Mouse (Mus musculus) CH12.LX (cell line): Measurements from ENCODE around the gene Sae1. TPM values are rescaled to one million over a fixed set of nuclear protein-coding genes. Genes with fewer than 3 reads are reported as not detected.

Experiments
- DNase-seq: peaks from one replicate; pipeline ENCODE4 v3.0.0-alpha.2; 2013; ENCODE audit errors: extremely low read depth
- H3K27ac ChIP-seq: 2 replicates; pipeline ENCODE4 v1.5.1; 2012; ENCODE audit warnings: low read depth, mild to moderate bottlenecking, control low read depth, moderate library complexity; ENCODE audit not compliant: insufficient read depth
- H3K27me3 ChIP-seq: replicated peaks from 2 replicates; pipeline ENCODE3; 2012; ENCODE audit warnings: inconsistent platforms
- H3K36me3 ChIP-seq, 2 experiments: replicated peaks in 1 of 2; 2 replicates each; pipeline versions ENCODE3 to v1.6.1; 2012; ENCODE audit warnings: inconsistent platforms in 1 of 2, low read length in 1 of 2, mild to moderate bottlenecking in 1 of 2, mixed read lengths in 1 of 2, moderate library complexity in 1 of 2; ENCODE audit not compliant: control insufficient read depth in 1 of 2, insufficient read depth in 1 of 2
- H3K4me1 ChIP-seq, 2 experiments: 2 replicates each; pipeline ENCODE4 v1.6.1; 2012; ENCODE audit warnings: inconsistent platforms in 1 of 2, moderate library complexity in 1 of 2; ENCODE audit not compliant: insufficient read depth in 2 of 2, control insufficient read depth in 1 of 2
- H3K4me2 ChIP-seq: 2 replicates; pipeline ENCODE4 v1.6.1; 2012; ENCODE audit warnings: low read depth, mild to moderate bottlenecking, control low read depth; ENCODE audit not compliant: poor library complexity, insufficient read depth, severe bottlenecking
- H3K4me3 ChIP-seq, 3 experiments: fragments of 150-350 bp in 1 of 3; sonication (generic) in 1 of 3; replicated peaks in 1 of 3; 2 replicates each; pipeline versions ENCODE3 to v1.5.1; 2011 to 2012; ENCODE audit warnings: low read depth in 2 of 3, low read length in 2 of 3, mild to moderate bottlenecking in 2 of 3, moderate library complexity in 2 of 3, control low read depth in 1 of 3, improper control_type of control experiment in 1 of 3, inconsistent platforms in 1 of 3, mixed read lengths in 1 of 3; ENCODE audit not compliant: poor library complexity in 1 of 3
- H3K79me2 ChIP-seq: replicated peaks from 2 replicates; pipeline ENCODE4 v1.6.1; 2012; ENCODE audit warnings: mild to moderate bottlenecking, moderate library complexity; ENCODE audit not compliant: control insufficient read depth, poor library complexity, insufficient read depth, severe bottlenecking; ENCODE audit errors: extremely low read depth
- H3K9ac ChIP-seq: 2 replicates; pipeline ENCODE4 v1.6.1; 2012; ENCODE audit warnings: low read depth, mild to moderate bottlenecking, control low read depth, moderate library complexity; ENCODE audit not compliant: insufficient read depth
- H3K9me3 ChIP-seq: replicated peaks from 2 replicates; pipeline ENCODE3; 2012; ENCODE audit warnings: low read length, inconsistent platforms, mixed read lengths
- BHLHE40 ChIP-seq: IDR thresholded peaks from 2 replicates; pipeline ENCODE4 v1.6.1; 2011; ENCODE audit warnings: mild to moderate bottlenecking, low read depth, low read length, improper control_type of control experiment
- CHD1 ChIP-seq: IDR thresholded peaks from 2 replicates; pipeline ENCODE4 v1.6.1; 2012; ENCODE audit warnings: low read depth, low read length, improper control_type of control experiment, inconsistent platforms
- CHD2 ChIP-seq: IDR thresholded peaks from 2 replicates; pipeline ENCODE4 v1.6.1; 2011; ENCODE audit warnings: low read length, improper control_type of control experiment
- CTCF ChIP-seq, 2 experiments: IDR thresholded peaks in 1 of 2; conservative IDR thresholded peaks in 1 of 2; 2 replicates each; pipeline ENCODE4 v1.5.1; 2011 to 2012; ENCODE audit warnings: low read depth in 2 of 2, low read length in 2 of 2, improper control_type of control experiment in 1 of 2, inconsistent platforms in 1 of 2, mild to moderate bottlenecking in 1 of 2, moderate library complexity in 1 of 2
- ELF1 ChIP-seq: IDR thresholded peaks from 2 replicates; pipeline ENCODE4 v1.6.1; 2014; ENCODE audit warnings: low read depth, mild to moderate bottlenecking, inconsistent platforms, low read length, improper control_type of control experiment
- ETS1 ChIP-seq: conservative IDR thresholded peaks from 2 replicates; pipeline ENCODE4 v1.6.1; 2012; ENCODE audit warnings: low read depth, mild to moderate bottlenecking, inconsistent platforms, low read length, improper control_type of control experiment, moderate library complexity
- GABPA ChIP-seq: IDR thresholded peaks from 2 replicates; pipeline ENCODE4 v1.6.1; 2012; ENCODE audit warnings: low read depth, low read length, improper control_type of control experiment, inconsistent platforms; ENCODE audit not compliant: insufficient replicate concordance
- HCFC1 ChIP-seq: IDR thresholded peaks from 2 replicates; pipeline ENCODE4 v1.6.1; 2012; ENCODE audit warnings: low read depth, mild to moderate bottlenecking, inconsistent platforms, low read length, improper control_type of control experiment
- IRF4 ChIP-seq: IDR thresholded peaks from 2 replicates; pipeline ENCODE4 v1.6.1; 2014; ENCODE audit warnings: low read depth, mild to moderate bottlenecking, inconsistent platforms, low read length, improper control_type of control experiment
- JUND ChIP-seq: conservative IDR thresholded peaks from 2 replicates; pipeline ENCODE4 v1.6.1; 2011; ENCODE audit warnings: low read depth, low read length, improper control_type of control experiment
- KAT2A ChIP-seq: IDR thresholded peaks from 2 replicates; pipeline ENCODE4 v1.6.1; 2012; ENCODE audit warnings: low read length, improper control_type of control experiment, inconsistent platforms; ENCODE audit not compliant: insufficient replicate concordance
- MAFK ChIP-seq: IDR thresholded peaks from 2 replicates; pipeline ENCODE4 v1.6.1; 2011; ENCODE audit warnings: low read length, improper control_type of control experiment; ENCODE audit not compliant: insufficient replicate concordance
- MAX ChIP-seq: IDR thresholded peaks from 2 replicates; pipeline ENCODE4 v1.6.1; 2011; ENCODE audit warnings: low read length, improper control_type of control experiment
- MAZ ChIP-seq: IDR thresholded peaks from 2 replicates; pipeline ENCODE4 v1.6.1; 2012; ENCODE audit warnings: low read depth, mild to moderate bottlenecking, inconsistent platforms, low read length, improper control_type of control experiment, moderate library complexity
- MEF2A ChIP-seq: IDR thresholded peaks from 2 replicates; pipeline ENCODE4 v1.6.1; 2014; ENCODE audit warnings: low read depth, mild to moderate bottlenecking, inconsistent platforms, low read length, improper control_type of control experiment, borderline replicate concordance
- MXI1 ChIP-seq: IDR thresholded peaks from 2 replicates; pipeline ENCODE4 v1.6.1; 2011; ENCODE audit warnings: mild to moderate bottlenecking, low read depth, low read length, improper control_type of control experiment
- MYC ChIP-seq: IDR thresholded peaks from 2 replicates; pipeline ENCODE4 v1.6.1; 2011; ENCODE audit warnings: low read depth, mild to moderate bottlenecking, improper control_type of control experiment, low read length
- NELFE ChIP-seq: IDR thresholded peaks from 2 replicates; pipeline ENCODE4 v1.6.1; 2011; ENCODE audit warnings: low read depth, low read length, improper control_type of control experiment
- NRF1 ChIP-seq: IDR thresholded peaks from 2 replicates; pipeline ENCODE4 v1.6.1; 2014; ENCODE audit warnings: low read depth, mild to moderate bottlenecking, inconsistent platforms, low read length, improper control_type of control experiment, moderate library complexity
- PAX5 ChIP-seq: IDR thresholded peaks from 2 replicates; pipeline ENCODE4 v1.6.1; 2012; ENCODE audit warnings: low read length, inconsistent platforms, mixed read lengths
- POLR2A ChIP-seq: IDR thresholded peaks from 2 replicates; pipeline ENCODE4 v1.6.1; 2011; ENCODE audit warnings: low read depth, mild to moderate bottlenecking, improper control_type of control experiment, low read length
- POLR2AphosphoS2 ChIP-seq: IDR thresholded peaks from 2 replicates; pipeline ENCODE4 v1.6.1; 2011; ENCODE audit warnings: low read depth, low read length, improper control_type of control experiment
- RAD21 ChIP-seq: IDR thresholded peaks from 2 replicates; pipeline ENCODE4 v1.6.1; 2011; ENCODE audit warnings: low read depth, mild to moderate bottlenecking, low read length, improper control_type of control experiment, moderate library complexity
- RCOR1 ChIP-seq: conservative IDR thresholded peaks from 2 replicates; pipeline ENCODE4 v1.6.1; 2012; ENCODE audit warnings: low read depth, mild to moderate bottlenecking, inconsistent platforms, low read length, improper control_type of control experiment
- SIN3A ChIP-seq: IDR thresholded peaks from 2 replicates; pipeline ENCODE4 v1.6.1; 2012; ENCODE audit warnings: low read length, improper control_type of control experiment, inconsistent platforms
- SMC3 ChIP-seq: IDR thresholded peaks from 2 replicates; pipeline ENCODE4 v1.6.1; 2011; ENCODE audit warnings: low read depth, low read length, improper control_type of control experiment
- TBP ChIP-seq: conservative IDR thresholded peaks from 2 replicates; pipeline ENCODE4 v1.6.1; 2011; ENCODE audit warnings: low read depth, low read length, improper control_type of control experiment
- UBTF ChIP-seq: IDR thresholded peaks from 2 replicates; pipeline ENCODE4 v1.6.1; 2012; ENCODE audit warnings: low read depth, mild to moderate bottlenecking, inconsistent platforms, low read length, improper control_type of control experiment, moderate library complexity
- USF1 ChIP-seq: IDR thresholded peaks from 2 replicates; pipeline ENCODE4 v1.6.1; 2014; ENCODE audit warnings: low read depth, mild to moderate bottlenecking, inconsistent platforms, low read length, improper control_type of control experiment
- USF2 ChIP-seq: conservative IDR thresholded peaks from 2 replicates; pipeline ENCODE4 v1.6.1; 2011; ENCODE audit warnings: low read depth, low read length, improper control_type of control experiment
- ZMIZ1 ChIP-seq: IDR thresholded peaks from 2 replicates; pipeline ENCODE4 v1.6.1; 2012; ENCODE audit warnings: low read depth, mild to moderate bottlenecking, inconsistent platforms, low read length, improper control_type of control experiment
- ZNF384 ChIP-seq: IDR thresholded peaks from 2 replicates; pipeline ENCODE4 v1.6.1; 2012; ENCODE audit warnings: low read depth, low read length, improper control_type of control experiment, inconsistent platforms
- dilution Hi-C: fragments of 300-500 bp; cut with MboI; formaldehyde crosslinking; loops from 2 replicates; pipeline ENCODE4 v1.14.3; 2020; ENCODE audit warnings: low sequenced_read_pairs; ENCODE audit not compliant: extremely low pct_unique_long_range_greater_than_20kb, extremely low pct_ligation_motif_present
- in situ Hi-C: fragments of 300-500 bp; cut with MboI; formaldehyde crosslinking; loops from 3 replicates; pipeline ENCODE4 v1.14.3; 2019; ENCODE audit warnings: low sequenced_read_pairs, low pct_ligation_motif_present, low pct_unique_long_range_greater_than_20kb, mixed read lengths
- polyA plus RNA-seq: library from polyadenylated mRNA; unstranded; fragments of >175 nt; gene quantifications from 2 replicates; pipeline ENCODE4 v1.2.1, GENCODE M21; 2012; ENCODE audit warnings: low read depth; ENCODE audit not compliant: insufficient read length
- total RNA-seq, 2 experiments: library from RNA; depleted of rRNA; stranded (reverse); fragments of 300-350 nt in 1 of 2; fragments of >200 nt in 1 of 2; gene quantifications; 2 replicates each; pipeline ENCODE4 v1.2.3; 2012 to 2014

The Sae1 gene
- total and polyA plus RNA-seq, 3 experiments = 146 to 271 (median 160) TPM

DNA sequence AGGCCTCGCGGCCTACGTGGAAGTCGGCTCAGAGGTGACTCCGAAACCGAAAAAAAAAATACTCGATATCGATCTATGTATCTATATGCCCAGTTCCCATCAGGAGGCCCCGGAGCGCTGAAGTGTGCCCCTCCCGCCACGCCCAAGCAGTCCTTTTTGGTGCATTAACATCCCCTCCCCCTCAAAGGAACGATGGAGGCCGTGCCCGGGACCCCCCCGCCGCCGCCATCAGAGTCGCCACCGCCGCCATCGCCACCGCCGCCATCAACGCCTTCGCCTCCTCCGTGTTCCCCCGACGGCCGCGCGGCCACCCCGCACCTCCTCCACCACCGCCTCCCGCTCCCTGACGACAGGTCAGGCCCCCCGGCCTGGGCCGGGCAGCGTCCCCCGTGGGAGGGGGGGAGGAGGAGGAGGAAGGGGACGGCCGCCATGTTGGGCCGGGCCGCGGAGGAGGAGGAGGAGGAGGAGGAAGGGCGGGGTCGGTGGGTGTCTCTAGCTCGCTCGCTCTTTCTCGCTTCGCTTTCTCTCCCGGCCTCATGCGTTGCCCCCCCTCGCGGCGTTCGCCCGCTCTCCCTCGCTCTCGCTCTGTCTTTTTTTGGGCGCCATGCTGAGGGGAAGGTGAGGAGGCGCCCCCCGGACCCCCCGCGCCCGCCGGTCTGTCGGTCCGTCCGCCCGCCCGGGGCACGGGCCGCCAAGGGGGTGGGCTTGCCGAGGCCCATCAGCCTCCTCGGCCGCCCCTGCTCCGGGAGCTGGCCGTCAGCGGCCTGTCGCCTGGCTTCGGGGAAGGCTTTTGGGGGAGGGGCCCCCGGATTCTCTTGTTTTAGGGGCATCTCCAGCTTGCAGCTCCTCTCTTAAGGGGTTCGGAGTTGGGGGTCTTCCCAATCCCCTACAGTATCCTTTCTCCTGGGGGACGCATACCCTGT lies 13.3 kb upstream of the Sae1 start, which contains the start of gene Zc3h4 (continued):
- peak; percentile 42 for TF ChIP-seq IRF4
- TF ChIP-seq, all 38 proteins: peak for 17

DNA sequence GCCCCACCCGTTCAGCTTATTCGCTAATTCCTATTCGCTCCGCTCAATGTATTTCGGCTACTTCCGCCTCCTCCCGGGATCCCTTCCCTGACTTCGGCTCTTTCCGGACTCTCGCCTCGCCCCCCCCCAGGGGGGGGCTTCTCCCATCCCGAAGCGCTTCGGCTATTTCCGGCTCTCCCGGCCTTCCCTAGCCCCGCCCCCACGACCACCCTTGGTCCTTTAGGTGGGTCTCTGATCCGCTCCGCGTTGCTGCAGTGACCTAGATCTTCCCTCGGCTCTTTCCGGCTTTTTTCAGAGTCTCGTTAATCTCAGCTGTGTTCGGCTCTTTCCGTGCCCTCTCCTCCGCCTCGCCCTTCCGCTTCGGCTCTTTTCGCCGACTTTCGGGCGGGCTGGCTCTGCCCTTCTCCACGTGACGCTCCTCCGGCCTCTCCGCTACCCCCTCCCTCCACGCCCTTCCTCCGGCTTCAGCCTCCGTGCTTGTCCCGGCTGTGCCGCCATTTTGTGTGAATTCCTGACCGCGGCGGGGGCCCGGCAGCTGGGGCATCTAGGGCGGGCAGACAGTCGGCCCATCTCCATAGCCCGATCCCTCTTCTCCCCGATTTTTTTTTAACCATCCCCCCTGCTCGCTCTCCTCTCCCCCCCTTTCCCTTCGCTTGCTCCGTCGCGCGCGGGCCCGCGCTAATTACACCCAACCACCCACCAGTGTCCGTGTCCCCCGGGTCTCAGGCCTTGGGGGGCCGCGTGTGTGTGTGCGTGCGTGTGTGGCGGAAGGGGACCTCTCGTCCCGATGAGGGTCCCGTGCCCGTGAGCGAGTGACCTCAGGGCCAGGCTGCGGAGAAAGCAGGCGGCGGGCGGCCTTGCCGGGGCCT lies 12.4 kb upstream of the Sae1 start:
- peak overlapping the region; percentile 98 for H3K27ac ChIP-seq
- peak; percentile 95 for DNase-seq
- peak overlapping the region; percentile 99 for H3K9ac ChIP-seq
- dilution Hi-C loops = no loop called here
- in situ Hi-C loops = loop anchor here (5.0 kb wide), 2 partner anchors 32 to 67 kb away; no protein-coding TSS in a partner anchor
- H3K27me3 ChIP-seq = no peaks in the 10 kb centered on the region
- no peaks in the 10 kb centered on the region for H3K9me3 ChIP-seq
- H3K4me2 ChIP-seq = 0 out of 2 replicates have a peak overlapping the region, but pooled peaks have one; percentile 17
- H3K4me3 ChIP-seq = peak overlapping the region; percentile 87 to 91 (median 90)
- H3K4me1 ChIP-seq = peaks cover 2 to 20% of the 10 kb centered on the region in 2 experiments; a peak in 2 of 4 replicates
- H3K36me3 ChIP-seq = peaks cover 0 to 5% of the 10 kb centered on the region in 2 experiments
- TF ChIP-seq RAD21 = no peak
- peak; percentile 18 for TF ChIP-seq HCFC1
- no peak for TF ChIP-seq SIN3A
- peak; percentile 60 for TF ChIP-seq MAZ
- TF ChIP-seq ETS1 = peak; percentile 49; the same call in 1 of the 2 replicates
- peak; percentile 90 for TF ChIP-seq USF2
- no peak for TF ChIP-seq GABPA
- peak; percentile 31; the same call in 1 of the 2 replicates for TF ChIP-seq KAT2A
- TF ChIP-seq MXI1 = no peak; the same call in 1 of the 2 replicates
- TF ChIP-seq IRF4 = peak; percentile 20; the same call in 1 of the 2 replicates
- TF ChIP-seq BHLHE40 = peak; percentile 79
- TF ChIP-seq TBP = no peak; the same call in 1 of the 2 replicates
- peak; percentile 25; the same call in 1 of the 2 replicates for TF ChIP-seq UBTF
- 0 out of 2 replicates have a peak, but pooled peaks have one; percentile 21 for TF ChIP-seq MEF2A
- TF ChIP-seq NRF1 = peak; percentile 46
- TF ChIP-seq USF1 = peak; percentile 94
- no peak for TF ChIP-seq MAFK
- TF ChIP-seq POLR2AphosphoS2 = no peak; the same call in 1 of the 2 replicates
- no peak; the same call in 1 of the 2 replicates for TF ChIP-seq CHD1
- TF ChIP-seq PAX5 = no peak
- peak; percentile 79 for TF ChIP-seq ZMIZ1
- TF ChIP-seq POLR2A = peak; percentile 52
- peak; percentile 86 for TF ChIP-seq ELF1
- TF ChIP-seq SMC3 = no peak
- TF ChIP-seq JUND = no peak
- TF ChIP-seq MAX = peak; percentile 93
- TF ChIP-seq NELFE = peak; percentile 69
- peak; percentile 14; the same call in 1 of the 2 replicates for TF ChIP-seq CHD2
- TF ChIP-seq CTCF (conservative IDR thresholded peaks at IDR 0.05 in 1 of 2, IDR thresholded peaks at IDR 0.05 in 1 of 2; ENCODE audit: low read depth in 2 of 2, low read length in 2 of 2) = no peak
- no peak for TF ChIP-seq ZNF384
- peak; percentile 76 for TF ChIP-seq MYC
- TF ChIP-seq RCOR1 = no peak
- H3K79me2 ChIP-seq = peaks cover 28% of the 10 kb centered on the region
